Mouse (Mus musculus): ENCODE results near the gene Fam13c. TPM values are rescaled to one million over a fixed set of nuclear protein-coding genes. Genes with fewer than 3 reads are reported as not detected.

Gene Fam13c
- polyA plus RNA-seq, 1 experiment from 2014 or later, result 5.5 TPM

DNA sequence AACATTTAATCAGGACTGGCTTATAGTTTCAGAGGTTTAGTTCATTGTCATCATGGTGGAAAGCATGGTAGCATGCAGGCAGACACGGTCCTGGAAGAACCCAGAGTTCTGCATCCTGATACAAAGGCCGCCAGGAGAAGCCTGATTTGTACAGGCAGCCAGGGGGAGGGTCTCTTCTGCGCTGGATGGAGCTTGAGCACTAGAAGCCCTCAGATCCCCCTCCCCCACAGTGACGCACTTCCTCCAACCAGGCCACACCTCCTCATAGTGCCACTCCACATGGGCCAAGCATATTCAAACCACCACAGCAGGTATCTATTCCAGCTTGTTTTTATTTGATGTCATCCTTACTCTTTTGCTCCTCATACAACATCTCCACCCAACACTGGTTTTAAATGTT is 3.6 kb upstream of the Fam13c start:
- DNase-seq (ENCODE audit: low spot score), result no peak
- Histone ChIP-seq H3K4me2 (ENCODE audit: low read length) (no peak overlapping the region), H3K27me3 (ENCODE audit: insufficient read depth, low read length) (no peaks in the 10 kb centered on the region), H3K9me3 (replicated peaks; ENCODE audit: low read length) (no peaks in the 10 kb centered on the region), H3K4me1 (replicated peaks; ENCODE audit: insufficient read depth, low read length) (peaks cover 5% of the 10 kb centered on the region; the same call in 1 of the 2 replicates), H3K9ac (ENCODE audit: low read depth, low read length) (no peak overlapping the region), H3K4me3 (replicated peaks; ENCODE audit: low read depth, low read length) (no peak overlapping the region), H3K27ac (no peak overlapping the region), H3K36me3 (ENCODE audit: insufficient read depth, low read length) (no peaks in the 10 kb centered on the region)
- ATAC-seq (replicated peaks; ENCODE audit: low FRiP score, low read depth), result no peak
- no peak for TF ChIP-seq CTCF (IDR thresholded peaks at IDR 0.05; ENCODE audit: low read depth)
- WGBS, result 89% methylated on average over 4 of the region's 4 CpGs

DNA sequence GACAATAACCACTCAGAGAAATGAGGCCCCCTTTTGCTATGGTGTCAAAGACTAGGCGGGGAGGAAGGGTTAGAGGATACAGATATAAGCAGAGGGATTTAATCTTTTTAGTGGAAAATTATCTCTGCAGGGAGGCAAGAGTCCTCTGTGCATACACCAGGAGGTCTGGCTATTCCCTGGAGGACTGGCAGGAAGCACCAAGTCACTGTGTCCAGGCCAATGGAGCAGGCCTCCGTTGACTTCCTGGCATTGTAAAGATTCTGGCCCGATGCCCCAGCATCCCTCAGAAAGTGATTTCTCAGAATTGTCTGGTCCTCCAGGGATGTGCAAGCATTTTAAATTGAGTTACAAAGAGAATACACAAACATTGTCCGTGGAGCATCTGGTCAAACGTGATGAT is 3.0 kb upstream of the Fam13c start:
- Histone ChIP-seq H3K9ac (ENCODE audit: low read depth, low read length) (no peak overlapping the region), H3K27ac (no peak overlapping the region), H3K4me2 (ENCODE audit: low read length) (no peak overlapping the region), H3K9me3 (replicated peaks; ENCODE audit: low read length) (no peaks in the 10 kb centered on the region), H3K4me3 (replicated peaks; ENCODE audit: low read depth, low read length) (no peak overlapping the region), H3K36me3 (ENCODE audit: insufficient read depth, low read length) (no peaks in the 10 kb centered on the region), H3K4me1 (replicated peaks; ENCODE audit: insufficient read depth, low read length) (peaks cover 5% of the 10 kb centered on the region; the same call in 1 of the 2 replicates), H3K27me3 (ENCODE audit: insufficient read depth, low read length) (no peaks in the 10 kb centered on the region)
- ATAC-seq (replicated peaks; ENCODE audit: low FRiP score, low read depth), result no peak
- DNase-seq (ENCODE audit: low spot score), result peak; percentile 55
- no peak for TF ChIP-seq CTCF (IDR thresholded peaks at IDR 0.05; ENCODE audit: low read depth)
- WGBS, result 62% methylated on average over 5 of the region's 5 CpGs

DNA sequence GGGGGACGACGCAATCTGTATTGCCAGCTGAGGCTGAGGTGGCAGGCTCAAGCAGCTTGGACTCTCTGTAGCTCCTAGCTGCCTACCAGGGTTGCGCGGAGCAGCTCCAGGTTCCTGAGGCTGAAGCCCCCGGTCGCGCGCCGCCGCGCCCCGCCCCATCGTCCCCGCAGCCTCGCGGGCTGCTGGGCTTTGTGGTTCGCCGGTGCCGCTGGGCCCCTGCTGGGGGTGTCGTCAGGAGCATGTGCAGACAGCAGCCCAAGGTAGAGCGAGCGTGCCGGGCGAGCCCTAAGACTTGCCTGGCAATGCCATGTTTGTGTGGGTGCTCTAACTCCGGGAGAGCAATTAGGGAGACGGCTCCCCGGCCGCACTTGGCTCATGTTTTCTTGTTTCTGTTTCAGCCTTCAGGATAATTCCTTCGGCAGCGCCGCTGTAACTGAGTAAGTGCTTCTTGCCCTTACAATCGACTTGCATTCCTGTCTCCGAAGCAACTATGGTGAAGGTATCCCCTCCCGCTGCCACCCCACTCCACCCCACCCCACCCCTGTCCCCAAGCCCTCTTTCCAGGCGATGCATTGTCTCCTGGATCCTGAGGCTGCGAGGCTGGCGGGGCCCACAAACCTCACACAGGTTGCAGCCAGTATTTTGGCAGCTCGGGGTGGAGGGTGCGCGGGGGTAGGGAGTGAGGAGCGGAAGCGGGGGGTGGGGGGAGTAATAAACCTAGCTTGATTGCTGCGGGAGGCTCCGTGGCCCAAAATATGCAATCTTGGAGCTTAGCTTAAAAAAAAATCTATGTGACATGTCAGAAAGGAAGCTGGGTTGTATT is 569 bp downstream of the Fam13c start:
- peak overlapping the region; percentile 76 for H3K4me3 ChIP-seq (replicated peaks; ENCODE audit: low read depth, low read length)
- H3K4me2 ChIP-seq (ENCODE audit: low read length), result peak overlapping the region; percentile 97
- no peaks in the 10 kb centered on the region for H3K9me3 ChIP-seq (replicated peaks; ENCODE audit: low read length)
- TF ChIP-seq CTCF (IDR thresholded peaks at IDR 0.05; ENCODE audit: low read depth), result no peak
- peak; percentile 70 for ATAC-seq (replicated peaks; ENCODE audit: low FRiP score, low read depth)
- peak; percentile 60 for DNase-seq (ENCODE audit: low spot score)
- peak overlapping the region; percentile 82 for H3K27ac ChIP-seq
- no peaks in the 10 kb centered on the region for H3K36me3 ChIP-seq (ENCODE audit: insufficient read depth, low read length)
- H3K27me3 ChIP-seq (ENCODE audit: insufficient read depth, low read length), result no peaks in the 10 kb centered on the region
- under 1% methylated on average over 44 of the region's 44 CpGs for WGBS
- peaks cover 5% of the 10 kb centered on the region; the same call in 1 of the 2 replicates for H3K4me1 ChIP-seq (replicated peaks; ENCODE audit: insufficient read depth, low read length)
- H3K9ac ChIP-seq (ENCODE audit: low read depth, low read length), result peak overlapping the region; percentile 73

GRCm38 (mm10) chr10:70442156-70442555 is 1.9 kb downstream of the Fam13c start:
- no peak for TF ChIP-seq CTCF (IDR thresholded peaks at IDR 0.05; ENCODE audit: low read depth)
- Histone ChIP-seq H3K36me3 (ENCODE audit: insufficient read depth, low read length) (no peaks in the 10 kb centered on the region), H3K9me3 (replicated peaks; ENCODE audit: low read length) (no peaks in the 10 kb centered on the region), H3K4me3 (replicated peaks; ENCODE audit: low read depth, low read length) (no peak overlapping the region), H3K4me2 (ENCODE audit: low read length) (peak overlapping the region; percentile 97; the same call in 1 of the 2 replicates), H3K27me3 (ENCODE audit: insufficient read depth, low read length) (no peaks in the 10 kb centered on the region), H3K27ac (no peak overlapping the region), H3K9ac (ENCODE audit: low read depth, low read length) (no peak overlapping the region), H3K4me1 (replicated peaks; ENCODE audit: insufficient read depth, low read length) (peaks cover 5% of the 10 kb centered on the region; the same call in 1 of the 2 replicates)
- ATAC-seq (replicated peaks; ENCODE audit: low FRiP score, low read depth) (no peak), DNase-seq (ENCODE audit: low spot score) (no peak)
- WGBS, result 90% methylated on average over 2 of the region's 2 CpGs

DNA sequence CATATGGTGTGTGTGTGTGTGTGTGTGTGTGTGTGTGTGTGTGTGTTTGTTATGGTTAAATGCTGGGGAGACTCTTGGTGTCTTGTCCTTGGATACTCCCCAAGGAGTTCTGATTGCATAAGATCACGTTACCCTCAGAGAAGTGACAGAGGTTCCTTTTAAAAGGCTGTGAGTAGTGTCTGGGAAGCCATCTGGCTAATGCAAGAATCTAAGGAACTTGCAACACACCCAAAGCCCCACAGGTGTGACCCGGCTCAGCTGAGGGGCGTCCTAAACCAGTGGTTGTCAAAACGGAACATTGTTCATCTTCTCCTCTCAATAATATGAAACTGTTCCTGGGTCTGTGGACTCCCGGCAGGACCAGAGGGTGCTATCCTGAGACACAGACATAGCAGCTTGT is 2.3 kb downstream of the Fam13c start:
- H3K27me3 ChIP-seq (ENCODE audit: insufficient read depth, low read length), result no peaks in the 10 kb centered on the region
- H3K4me2 ChIP-seq (ENCODE audit: low read length), result no peak overlapping the region
- ATAC-seq (replicated peaks; ENCODE audit: low FRiP score, low read depth) (no peak), DNase-seq (ENCODE audit: low spot score) (no peak)
- H3K9me3 ChIP-seq (replicated peaks; ENCODE audit: low read length), result no peaks in the 10 kb centered on the region
- no peak overlapping the region for H3K27ac ChIP-seq
- H3K4me3 ChIP-seq (replicated peaks; ENCODE audit: low read depth, low read length), result no peak overlapping the region
- WGBS, result 80% methylated on average over 5 of the region's 5 CpGs
- TF ChIP-seq CTCF (IDR thresholded peaks at IDR 0.05; ENCODE audit: low read depth), result no peak
- H3K4me1 ChIP-seq (replicated peaks; ENCODE audit: insufficient read depth, low read length), result peaks cover 5% of the 10 kb centered on the region; the same call in 1 of the 2 replicates
- H3K36me3 ChIP-seq (ENCODE audit: insufficient read depth, low read length), result no peaks in the 10 kb centered on the region
- H3K9ac ChIP-seq (ENCODE audit: low read depth, low read length), result no peak overlapping the region

DNA sequence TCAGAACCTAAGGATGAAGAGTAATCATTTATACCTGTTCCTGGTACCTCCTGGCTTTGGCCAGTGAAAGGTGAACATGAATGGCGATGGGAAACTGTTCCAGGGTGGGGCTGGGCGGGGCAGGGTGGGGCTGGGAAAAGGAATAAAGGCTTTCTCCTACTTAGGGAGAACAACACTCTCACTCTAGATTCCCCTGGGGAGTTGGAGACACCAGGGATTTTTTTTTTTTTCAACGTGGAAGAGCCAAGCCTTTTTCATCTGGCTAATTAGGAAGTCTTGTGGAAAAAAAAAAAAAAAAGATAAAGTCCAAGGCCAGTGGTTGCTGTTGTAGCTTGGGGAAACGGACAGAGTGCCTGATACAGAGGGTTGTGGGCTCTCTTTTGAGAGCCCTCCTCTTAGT is 7.5 kb downstream of the Fam13c start:
- ATAC-seq (replicated peaks; ENCODE audit: low FRiP score, low read depth), result no peak
- Histone ChIP-seq H3K4me1 (replicated peaks; ENCODE audit: insufficient read depth, low read length) (no peaks in the 10 kb centered on the region), H3K27me3 (ENCODE audit: insufficient read depth, low read length) (no peaks in the 10 kb centered on the region), H3K9ac (ENCODE audit: low read depth, low read length) (no peak overlapping the region), H3K9me3 (replicated peaks; ENCODE audit: low read length) (no peaks in the 10 kb centered on the region), H3K36me3 (ENCODE audit: insufficient read depth, low read length) (no peaks in the 10 kb centered on the region), H3K4me2 (ENCODE audit: low read length) (no peak overlapping the region), H3K27ac (no peak overlapping the region), H3K4me3 (replicated peaks; ENCODE audit: low read depth, low read length) (no peak overlapping the region)
- DNase-seq (ENCODE audit: low spot score), result no peak
- TF ChIP-seq CTCF (IDR thresholded peaks at IDR 0.05; ENCODE audit: low read depth), result no peak
- 73% methylated on average over 4 of the region's 4 CpGs for WGBS

All from kidney, postnatal 0 days (tissue).